Mouse (Mus musculus): ENCODE results near the gene Mrpl53. TPM values are rescaled to one million over a fixed set of nuclear protein-coding genes. Genes with fewer than 3 reads are reported as not detected.

Gene Mrpl53
- polyA plus RNA-seq, 1 experiment, result 29.5 TPM

DNA sequence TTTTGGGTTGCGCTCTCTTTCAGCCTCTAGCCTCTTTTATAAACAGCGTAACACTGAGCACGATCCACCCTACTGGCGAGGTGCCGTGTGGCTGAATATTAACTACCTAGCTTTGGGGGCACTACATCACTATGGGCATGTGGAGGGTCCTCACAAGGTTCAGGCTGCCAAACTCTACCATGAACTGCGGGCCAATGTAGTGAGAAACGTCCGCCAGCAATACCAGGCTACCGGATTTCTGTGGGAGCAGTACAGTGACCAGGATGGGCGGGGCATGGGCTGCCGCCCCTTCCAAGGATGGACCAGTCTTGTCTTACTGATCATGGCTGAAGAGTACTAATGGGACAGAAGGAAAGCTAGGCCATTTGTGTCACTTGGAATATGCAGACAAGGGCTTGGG, 9.5 kb downstream of the Mrpl53 start:
- 0 out of 2 replicates have a peak, but pooled peaks cover 4% of the 10 kb centered on the region for H3K36me3 ChIP-seq (ENCODE audit: control insufficient read depth, insufficient read depth, low read length, poor library complexity, severe bottlenecking)
- no peak for TF ChIP-seq EP300 (IDR thresholded peaks at IDR 0.05; ENCODE audit: insufficient read depth, low read depth, low read length)
- no peak for TF ChIP-seq CTCF (IDR thresholded peaks at IDR 0.05; ENCODE audit: low read depth, low read length)
- no peak for TF ChIP-seq POLR2A (IDR thresholded peaks at IDR 0.05; ENCODE audit: insufficient read depth, low read length)
- no peak overlapping the region for H3K4me3 ChIP-seq (ENCODE audit: low read depth, low read length)
- no peaks in the 10 kb centered on the region for H3K4me1 ChIP-seq (ENCODE audit: control insufficient read depth, insufficient read depth, low read length)
- no peak overlapping the region for H3K9ac ChIP-seq (ENCODE audit: low read depth, poor library complexity, severe bottlenecking)
- no peaks in the 10 kb centered on the region for H3K27me3 ChIP-seq (ENCODE audit: control insufficient read depth, insufficient read depth, low read length, poor library complexity, severe bottlenecking)
- H3K9me3 ChIP-seq (replicated peaks; ENCODE audit: control insufficient read depth, insufficient read depth, low read length, poor library complexity, severe bottlenecking), result no peaks in the 10 kb centered on the region
- H3K27ac ChIP-seq (ENCODE audit: insufficient read depth, low read length), result no peak overlapping the region

DNA sequence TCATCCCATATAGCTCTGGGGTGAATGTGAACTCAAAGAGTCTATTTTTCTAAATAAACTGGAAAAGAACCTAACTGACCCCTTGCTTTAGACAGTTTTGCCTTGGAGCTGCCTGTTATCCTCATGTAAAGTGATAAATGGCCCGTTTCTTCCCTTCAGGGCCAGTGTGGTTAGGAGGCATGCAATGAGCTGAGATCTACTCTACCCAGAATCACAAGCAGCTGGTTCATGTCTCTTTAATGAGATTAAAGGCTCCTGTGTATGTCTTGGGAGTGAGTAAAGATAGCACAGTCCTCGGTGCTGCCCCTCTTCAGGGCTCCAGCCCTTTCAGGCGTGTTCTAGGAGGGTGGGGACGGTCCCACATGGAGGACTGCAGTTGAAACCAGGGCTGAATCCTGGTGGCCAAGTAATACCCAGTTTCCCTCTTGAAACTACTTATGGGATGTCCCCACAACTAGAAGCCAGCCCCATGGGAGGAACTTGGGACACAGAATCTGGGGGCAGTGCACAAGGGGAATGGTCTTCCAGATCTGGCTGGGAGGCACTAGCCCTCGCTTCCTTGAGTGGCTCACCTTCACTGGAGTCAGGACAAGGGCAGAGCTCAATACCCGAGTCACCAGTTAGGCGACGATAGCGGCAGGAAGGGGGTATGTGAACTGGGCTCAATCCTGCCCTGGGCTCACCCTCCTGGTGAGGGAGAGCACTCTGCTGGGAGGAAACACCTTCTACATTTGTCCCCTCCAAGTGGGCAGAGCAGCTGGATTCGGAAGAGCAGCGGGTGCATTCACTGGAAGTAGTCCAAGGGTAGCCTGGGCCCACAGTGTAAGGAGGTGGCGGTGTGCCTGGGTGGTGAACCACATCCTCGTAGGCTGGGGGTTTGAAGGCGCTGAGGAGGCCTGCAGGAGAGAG, 10.2 kb downstream of the Mrpl53 start:
- Histone ChIP-seq H3K27ac (ENCODE audit: insufficient read depth, low read length) (no peak overlapping the region), H3K9ac (ENCODE audit: low read depth, poor library complexity, severe bottlenecking) (no peak overlapping the region), H3K4me1 (ENCODE audit: control insufficient read depth, insufficient read depth, low read length) (no peaks in the 10 kb centered on the region)

DNA sequence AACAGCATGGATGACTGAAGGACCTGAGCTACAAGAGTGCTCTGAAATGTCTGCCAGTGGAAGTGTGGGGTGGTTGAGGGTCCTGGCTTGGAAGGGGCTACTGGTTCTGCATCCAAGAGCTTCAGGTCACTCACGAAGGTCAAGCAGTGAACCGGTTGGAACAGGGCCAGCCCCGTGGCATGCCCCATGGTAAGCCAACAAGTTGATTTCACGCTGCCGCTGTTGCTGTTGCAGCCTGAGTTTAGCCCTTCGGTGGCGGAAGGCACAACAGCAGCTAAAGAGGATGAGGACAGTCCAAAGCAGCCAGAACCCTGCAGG, 10.9 kb downstream of the Mrpl53 start:
- H3K9ac ChIP-seq (ENCODE audit: low read depth, poor library complexity, severe bottlenecking), result no peak overlapping the region
- 0 out of 2 replicates have a peak, but pooled peaks cover 4% of the 10 kb centered on the region for H3K36me3 ChIP-seq (ENCODE audit: control insufficient read depth, insufficient read depth, low read length, poor library complexity, severe bottlenecking)
- no peak for TF ChIP-seq EP300 (IDR thresholded peaks at IDR 0.05; ENCODE audit: insufficient read depth, low read depth, low read length)
- no peak for TF ChIP-seq POLR2A (IDR thresholded peaks at IDR 0.05; ENCODE audit: insufficient read depth, low read length)
- no peak for TF ChIP-seq CTCF (IDR thresholded peaks at IDR 0.05; ENCODE audit: low read depth, low read length)
- no peak overlapping the region for H3K27ac ChIP-seq (ENCODE audit: insufficient read depth, low read length)
- no peaks in the 10 kb centered on the region for H3K4me1 ChIP-seq (ENCODE audit: control insufficient read depth, insufficient read depth, low read length)
- no peak overlapping the region for H3K4me3 ChIP-seq (ENCODE audit: low read depth, low read length)
- no peaks in the 10 kb centered on the region for H3K9me3 ChIP-seq (replicated peaks; ENCODE audit: control insufficient read depth, insufficient read depth, low read length, poor library complexity, severe bottlenecking)
- H3K27me3 ChIP-seq (ENCODE audit: control insufficient read depth, insufficient read depth, low read length, poor library complexity, severe bottlenecking), result no peaks in the 10 kb centered on the region

More for the DNA sequence above, 10.2 kb downstream of the Mrpl53 start:
- TF ChIP-seq CTCF (IDR thresholded peaks at IDR 0.05; ENCODE audit: low read depth, low read length) (no peak), POLR2A (IDR thresholded peaks at IDR 0.05; ENCODE audit: insufficient read depth, low read length) (no peak), EP300 (IDR thresholded peaks at IDR 0.05; ENCODE audit: insufficient read depth, low read depth, low read length) (no peak)
- Histone ChIP-seq H3K4me3 (ENCODE audit: low read depth, low read length) (no peak overlapping the region), H3K27me3 (ENCODE audit: control insufficient read depth, insufficient read depth, low read length, poor library complexity, severe bottlenecking) (no peaks in the 10 kb centered on the region), H3K9me3 (replicated peaks; ENCODE audit: control insufficient read depth, insufficient read depth, low read length, poor library complexity, severe bottlenecking) (no peaks in the 10 kb centered on the region), H3K36me3 (ENCODE audit: control insufficient read depth, insufficient read depth, low read length, poor library complexity, severe bottlenecking) (0 out of 2 replicates have a peak, but pooled peaks cover 4% of the 10 kb centered on the region)

DNA sequence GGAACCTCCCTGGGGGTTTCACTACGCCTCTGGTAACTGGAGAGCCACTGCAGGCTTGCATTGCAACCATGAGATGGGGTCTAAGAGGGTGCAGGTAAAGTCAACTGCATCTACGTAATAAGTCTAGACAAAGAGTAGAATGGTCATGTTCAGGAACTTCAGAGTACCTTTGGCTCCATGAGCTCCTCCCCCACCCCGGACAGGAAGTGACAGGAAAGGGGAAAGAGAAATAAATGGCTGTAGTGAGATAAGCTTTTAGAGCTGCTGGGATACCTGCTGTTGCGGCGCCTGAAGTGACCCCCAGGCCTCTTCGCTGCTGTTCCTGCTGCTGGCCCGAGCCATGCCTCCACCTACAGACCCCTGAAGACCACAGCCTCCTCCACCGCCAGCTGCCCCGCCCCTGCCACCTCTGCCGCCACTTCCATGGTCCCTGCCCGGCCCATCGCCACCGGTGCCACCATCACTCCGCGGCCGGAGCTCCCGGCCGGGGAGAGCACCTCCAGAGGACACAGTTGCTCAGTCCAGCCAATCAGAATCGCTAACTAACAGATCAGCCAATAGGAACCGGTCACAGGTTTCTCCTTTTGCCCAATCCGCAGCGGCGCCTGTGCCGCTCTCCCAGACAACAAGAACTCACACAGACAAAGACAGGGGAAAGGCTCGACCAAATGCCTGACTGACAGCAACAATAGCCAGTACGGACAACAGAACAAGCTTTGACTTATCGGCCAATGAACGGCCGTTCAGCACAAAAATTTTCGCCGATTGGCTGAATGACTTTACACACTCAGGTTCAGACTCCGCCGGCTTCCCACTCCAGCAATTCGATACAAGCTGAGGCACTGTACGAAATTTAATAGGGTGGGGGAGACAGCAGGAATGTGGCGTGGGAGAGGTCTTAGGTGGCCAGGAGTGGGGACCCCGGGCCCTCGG, 12.4 kb downstream of the Mrpl53 start, which contains the start of gene Wbp1:
Gene Wbp1, minus strand, starts transcription at position 630 of the 933 bp plus-strand sequence.
- TF ChIP-seq CTCF (IDR thresholded peaks at IDR 0.05; ENCODE audit: low read depth, low read length) (no peak), POLR2A (IDR thresholded peaks at IDR 0.05; ENCODE audit: insufficient read depth, low read length) (peak; percentile 47), EP300 (IDR thresholded peaks at IDR 0.05; ENCODE audit: insufficient read depth, low read depth, low read length) (no peak)
- Histone ChIP-seq H3K4me3 (ENCODE audit: low read depth, low read length) (peak within 1 kb of the TSS; percentile 85), H3K9ac (ENCODE audit: low read depth, poor library complexity, severe bottlenecking) (peak within 1 kb of the TSS; percentile 86), H3K27me3 (ENCODE audit: control insufficient read depth, insufficient read depth, low read length, poor library complexity, severe bottlenecking) (no peaks in the 10 kb centered on the region), H3K4me1 (ENCODE audit: control insufficient read depth, insufficient read depth, low read length) (no peaks in the 10 kb centered on the region), H3K27ac (ENCODE audit: insufficient read depth, low read length) (peak within 1 kb of the TSS; percentile 25), H3K36me3 (ENCODE audit: control insufficient read depth, insufficient read depth, low read length, poor library complexity, severe bottlenecking) (0 out of 2 replicates have a peak, but pooled peaks cover 4% of the 10 kb centered on the region), H3K9me3 (replicated peaks; ENCODE audit: control insufficient read depth, insufficient read depth, low read length, poor library complexity, severe bottlenecking) (no peaks in the 10 kb centered on the region)

DNA sequence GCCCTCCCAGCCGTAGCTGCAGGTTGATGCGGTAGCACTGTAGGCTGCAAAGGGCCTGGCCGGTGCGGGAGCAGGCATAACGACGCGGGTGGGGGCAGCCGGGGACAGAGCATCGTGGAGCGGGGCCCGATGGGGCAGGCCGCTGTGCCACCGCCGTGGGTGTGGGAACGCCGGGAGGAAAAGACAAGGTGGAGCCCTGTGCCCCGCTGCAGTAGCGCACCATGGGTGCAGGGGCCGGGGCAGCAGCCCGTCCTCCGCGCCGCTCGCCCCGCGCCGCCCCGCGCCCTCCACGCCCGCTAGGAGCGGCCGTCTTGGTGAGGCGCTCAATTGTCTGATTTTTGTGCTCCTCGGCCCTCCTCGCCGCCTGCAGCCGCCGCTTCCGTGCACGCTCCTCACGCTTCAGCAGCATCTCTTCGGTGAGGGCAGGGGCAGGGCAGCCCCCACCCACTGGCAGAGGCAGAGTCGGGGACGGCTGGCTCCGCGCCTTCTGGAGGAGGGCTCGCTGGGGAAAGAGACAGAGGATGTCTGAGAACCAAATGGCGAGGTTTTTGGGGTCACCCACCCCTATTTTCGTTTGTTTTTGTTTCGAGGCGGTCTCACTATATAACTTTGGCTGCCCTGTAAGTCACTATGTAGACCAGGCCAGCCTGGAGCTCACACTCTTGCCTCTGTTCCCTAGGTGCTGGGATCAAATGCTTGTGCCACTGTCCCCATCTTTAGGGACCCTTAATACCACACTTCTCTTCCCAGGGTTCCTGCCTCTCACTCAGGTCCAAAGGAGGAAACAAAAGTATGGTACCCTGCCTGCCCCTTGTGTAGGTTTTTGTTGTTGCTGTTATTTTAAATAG, 13.2 kb downstream of the Mrpl53 start:
- H3K9me3 ChIP-seq (replicated peaks; ENCODE audit: control insufficient read depth, insufficient read depth, low read length, poor library complexity, severe bottlenecking), result no peaks in the 10 kb centered on the region
- peak overlapping the region; percentile 86 for H3K9ac ChIP-seq (ENCODE audit: low read depth, poor library complexity, severe bottlenecking)
- H3K4me3 ChIP-seq (ENCODE audit: low read depth, low read length), result peak overlapping the region; percentile 85
- H3K4me1 ChIP-seq (ENCODE audit: control insufficient read depth, insufficient read depth, low read length), result no peaks in the 10 kb centered on the region
- no peak for TF ChIP-seq POLR2A (IDR thresholded peaks at IDR 0.05; ENCODE audit: insufficient read depth, low read length)
- TF ChIP-seq CTCF (IDR thresholded peaks at IDR 0.05; ENCODE audit: low read depth, low read length), result no peak
- no peak for TF ChIP-seq EP300 (IDR thresholded peaks at IDR 0.05; ENCODE audit: insufficient read depth, low read depth, low read length)
- 0 out of 2 replicates have a peak, but pooled peaks cover under 1% of the 10 kb centered on the region for H3K36me3 ChIP-seq (ENCODE audit: control insufficient read depth, insufficient read depth, low read length, poor library complexity, severe bottlenecking)
- H3K27me3 ChIP-seq (ENCODE audit: control insufficient read depth, insufficient read depth, low read length, poor library complexity, severe bottlenecking), result no peaks in the 10 kb centered on the region
- H3K27ac ChIP-seq (ENCODE audit: insufficient read depth, low read length), result peak overlapping the region; percentile 25; the same call in 1 of the 2 replicates
